Mouse (Mus musculus) adrenal gland, adult 8-10 months (tissue): ENCODE measurements around the gene Osbpl5. TPM values are rescaled to one million over a fixed set of nuclear protein-coding genes. Genes with fewer than 3 reads are reported as not detected.
A peak's percentile ranks its signal among the peaks of the same experiment; 100 is the strongest.

Source experiments
- DNase-seq: peaks from one replicate; pipeline ENCODE4 v3.0.0; 2022
- total RNA-seq, 4 experiments: library from RNA; stranded (reverse); gene quantifications; 2 replicates each; pipeline ENCODE4 v1.2.4; 2022

The Osbpl5 gene
- total RNA-seq = 10 to 100 TPM; 39.0 to 58.1 (median 45.3) TPM

GRCm38 (mm10) chr7:143756125-143757026 lies at the start of gene Osbpl5:
Gene Osbpl5, minus strand, starts transcription at chr7:143756985.
- no peak for DNase-seq

GRCm38 (mm10) chr7:143805199-143805624 lies 48.4 kb upstream of the Osbpl5 start:
- no peak for DNase-seq

GRCm38 (mm10) chr7:143801195-143802065 lies 44.6 kb upstream of the Osbpl5 start:
- DNase-seq = no peak

- DNase-seq = no peak
Observed at GRCm38 (mm10) chr7:143800770-143801169, 44.0 kb upstream of the Osbpl5 start.

GRCm38 (mm10) chr7:143798783-143799182 lies 42.0 kb upstream of the Osbpl5 start:
- no peak for DNase-seq

GRCm38 (mm10) chr7:143793121-143793520 lies 36.3 kb upstream of the Osbpl5 start:
- DNase-seq = no peak

- no peak for DNase-seq
Observed at GRCm38 (mm10) chr7:143792336-143792985, 35.7 kb upstream of the Osbpl5 start.

GRCm38 (mm10) chr7:143783996-143784829 lies 27.4 kb upstream of the Osbpl5 start, which contains the start of gene Mrgpre:
Gene Mrgpre, minus strand, starts transcription at chr7:143784500.
- peak; percentile 67 for DNase-seq

GRCm38 (mm10) chr7:143783378-143783995 lies 26.7 kb upstream of the Osbpl5 start:
- DNase-seq = no peak

- DNase-seq = no peak
Observed at GRCm38 (mm10) chr7:143777375-143777774, 20.6 kb upstream of the Osbpl5 start.

GRCm38 (mm10) chr7:143776137-143776536 lies 19.4 kb upstream of the Osbpl5 start:
- DNase-seq = no peak

- no peak for DNase-seq
Observed at GRCm38 (mm10) chr7:143769461-143769860, 12.7 kb upstream of the Osbpl5 start.

GRCm38 (mm10) chr7:143768267-143768666 lies 11.5 kb upstream of the Osbpl5 start:
- no peak for DNase-seq

- no peak for DNase-seq
Observed at GRCm38 (mm10) chr7:143766893-143767292, 10.1 kb upstream of the Osbpl5 start, which contains the start of gene Mrgprg. Gene Mrgprg, minus strand, starts transcription at chr7:143766993.

- DNase-seq = no peak
Observed at GRCm38 (mm10) chr7:143764876-143765530, 8.2 kb upstream of the Osbpl5 start.

GRCm38 (mm10) chr7:143763794-143764193 lies 7.0 kb upstream of the Osbpl5 start:
- DNase-seq = no peak

- no peak for DNase-seq
Observed at GRCm38 (mm10) chr7:143758956-143759355, 2.2 kb upstream of the Osbpl5 start.

GRCm38 (mm10) chr7:143757696-143758095 lies 911 bp upstream of the Osbpl5 start:
- DNase-seq = no peak

GRCm38 (mm10) chr7:143757027-143757390 lies 224 bp upstream of the Osbpl5 start:
- peak; percentile 78 for DNase-seq

- DNase-seq = peak; percentile 31
Observed at GRCm38 (mm10) chr7:143755357-143756124, 1.2 kb downstream of the Osbpl5 start.
